Mouse (Mus musculus) neural tube, embryonic 11.5 days (tissue): ENCODE results near the gene Chst8. TPM values are rescaled to one million over a fixed set of nuclear protein-coding genes. Genes with fewer than 3 reads are reported as not detected.

ENCODE experiments used
- ATAC-seq: fragments of 200-750 bp; cut with Nextera tagmentation; 2 replicates; pipeline ENCODE4 v1.8.0; 2017; ENCODE audit warnings: moderate number of reproducible peaks, mild to moderate bottlenecking, moderate TSS enrichment, moderate library complexity; ENCODE audit not compliant: insufficient read depth, low FRiP score, low TSS enrichment
- DNase-seq: peaks from one replicate; pipeline ENCODE4 v3.0.0-alpha.2; 2015; ENCODE audit warnings: low spot score
- H3K27ac ChIP-seq: fragments of 300-500 bp; sonication (generic); 2 replicates; pipeline ENCODE4 v1.5.1; 2014; ENCODE audit warnings: low read depth, mild to moderate bottlenecking, low read length
- H3K27me3 ChIP-seq: fragments of 300-500 bp; sonication (generic); 2 replicates; pipeline ENCODE4 v1.6.1; 2014; ENCODE audit warnings: mild to moderate bottlenecking, low read length, mixed read lengths; ENCODE audit not compliant: control insufficient read depth, insufficient read depth
- H3K36me3 ChIP-seq: fragments of 300-500 bp; sonication (generic); 2 replicates; pipeline ENCODE4 v1.6.1; 2014; ENCODE audit warnings: mild to moderate bottlenecking, low read length, moderate library complexity, mixed read lengths; ENCODE audit not compliant: control insufficient read depth, insufficient read depth
- H3K4me1 ChIP-seq: fragments of 300-500 bp; sonication (generic); 2 replicates; pipeline ENCODE4 v1.6.1; 2014; ENCODE audit warnings: low read length, mixed read lengths; ENCODE audit not compliant: control insufficient read depth, insufficient read depth
- H3K4me2 ChIP-seq: fragments of 300-500 bp; sonication (generic); 2 replicates; pipeline ENCODE4 v1.6.1; 2014; ENCODE audit warnings: low read depth, mild to moderate bottlenecking, moderate library complexity
- H3K4me3 ChIP-seq: fragments of 300-500 bp; sonication (generic); 2 replicates; pipeline ENCODE4 v1.5.1; 2014; ENCODE audit warnings: low read depth, low read length
- H3K9ac ChIP-seq: fragments of 300-500 bp; sonication (generic); 2 replicates; pipeline ENCODE4 v1.6.1; 2014; ENCODE audit warnings: mild to moderate bottlenecking, low read length
- H3K9me3 ChIP-seq: fragments of 300-500 bp; sonication (generic); 2 replicates; pipeline ENCODE4 v1.6.1; 2016; ENCODE audit warnings: low read length; ENCODE audit not compliant: control insufficient read depth
- WGBS: fragments of 180-500 bp; shearing (Covaris S2); extraction: QIAGEN DNeasy Blood & Tissue Kit; methylation state at CpG from one replicate; pipeline ENCODE4 v1.1.7; 2014; 5-methylcytosine and 5-hydroxymethylcytosine counted together
- polyA plus RNA-seq: library from polyadenylated mRNA; unstranded; fragments of >200 nt; fragmentation: Nextera tagmentation; extraction: Ambion mirVana; gene quantifications from 2 replicates; pipeline ENCODE4 v1.2.1, GENCODE M21; 2014

The Chst8 gene
- polyA plus RNA-seq, 1 experiment from 2014 or later = 19.6 TPM

DNA sequence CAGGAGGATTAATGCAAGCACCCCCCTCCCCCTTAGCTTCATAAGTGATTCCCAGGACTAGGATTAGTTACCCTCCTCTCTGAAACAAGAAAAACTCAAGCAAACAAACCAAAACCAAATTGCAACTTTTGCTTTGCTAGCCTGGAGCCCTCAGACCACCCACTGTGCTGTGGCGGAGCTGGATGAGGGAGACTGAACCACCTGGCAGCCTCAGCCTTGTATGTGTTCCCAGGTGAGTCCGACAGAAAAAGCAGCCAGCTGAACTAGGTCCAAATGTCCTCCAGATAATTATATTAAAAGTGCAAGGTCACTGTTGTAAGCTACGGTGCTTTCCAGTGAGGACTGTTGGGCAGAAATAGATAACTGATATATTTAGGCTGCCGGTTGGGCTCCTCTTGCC lies 25.7 kb upstream of the Chst8 start:
- no peak overlapping the region for H3K4me3 ChIP-seq
- H3K36me3 ChIP-seq = no peaks in the 10 kb centered on the region
- H3K27me3 ChIP-seq = no peaks in the 10 kb centered on the region
- no peak overlapping the region for H3K4me2 ChIP-seq
- no peak overlapping the region for H3K27ac ChIP-seq
- no peaks in the 10 kb centered on the region for H3K4me1 ChIP-seq
- H3K9ac ChIP-seq = no peak overlapping the region
- ATAC-seq (no peak), DNase-seq (no peak)
- no peaks in the 10 kb centered on the region for H3K9me3 ChIP-seq
- 85% methylated on average over 4 of the region's 4 CpGs for WGBS

DNA sequence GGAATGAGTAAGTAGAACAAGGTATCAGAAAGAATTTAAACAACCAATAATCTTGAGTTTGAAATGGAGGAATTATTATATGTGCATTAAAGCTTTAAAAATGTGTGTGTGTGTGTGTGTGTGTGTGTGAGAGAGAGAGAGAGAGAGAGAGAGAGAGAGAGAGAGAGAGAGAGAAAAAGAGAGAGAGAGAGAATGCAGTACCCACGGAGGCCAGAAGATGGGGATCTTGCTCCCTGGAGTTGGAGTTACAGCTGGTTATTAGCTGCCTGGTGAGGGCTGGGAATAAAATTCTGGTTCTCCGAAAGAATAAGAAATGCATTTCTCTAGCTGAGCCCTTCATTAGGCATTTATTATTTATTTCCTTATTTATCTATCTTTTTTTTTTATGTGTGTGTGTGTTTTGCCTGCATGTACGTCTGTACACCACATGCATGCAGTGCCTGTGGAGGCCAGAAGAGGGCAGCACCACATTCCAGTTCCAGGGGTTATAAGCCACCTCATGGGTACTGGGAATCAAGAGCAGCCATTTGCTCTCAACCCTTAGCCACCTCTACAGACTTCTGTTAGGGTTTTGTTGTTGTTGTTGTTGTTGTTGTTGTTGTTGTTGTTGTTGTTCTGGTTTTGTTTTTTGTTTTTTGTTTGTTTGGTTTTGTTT lies 13.9 kb upstream of the Chst8 start:
- 44% methylated on average over 3 of the region's 3 CpGs for WGBS
- no peaks in the 10 kb centered on the region for H3K9me3 ChIP-seq
- no peaks in the 10 kb centered on the region for H3K36me3 ChIP-seq
- H3K27ac ChIP-seq = no peak overlapping the region
- no peak overlapping the region for H3K9ac ChIP-seq
- ATAC-seq = no peak
- no peak overlapping the region for H3K4me2 ChIP-seq
- no peak for DNase-seq
- no peaks in the 10 kb centered on the region for H3K27me3 ChIP-seq
- H3K4me1 ChIP-seq = no peaks in the 10 kb centered on the region
- no peak overlapping the region for H3K4me3 ChIP-seq

DNA sequence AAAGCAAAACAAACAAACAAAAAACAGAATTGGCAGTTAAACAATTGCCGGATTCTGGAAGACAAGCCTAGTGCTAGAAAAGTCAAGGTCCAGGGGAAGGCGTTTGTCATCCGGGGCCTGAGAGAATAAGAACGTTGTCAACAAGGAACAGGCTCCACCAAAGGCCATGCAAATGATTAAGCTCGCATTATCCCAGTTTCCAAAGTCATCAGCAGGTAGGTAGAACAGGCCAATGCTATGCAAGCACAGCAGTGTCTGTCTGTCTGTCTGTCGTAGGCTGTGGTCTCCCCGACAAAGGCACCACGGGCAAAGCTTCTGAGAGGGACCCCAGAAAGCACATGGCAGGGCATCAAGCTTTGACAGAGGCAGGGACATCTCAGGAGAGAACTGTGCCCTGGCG lies 9.1 kb upstream of the Chst8 start:
- H3K4me2 ChIP-seq = no peak overlapping the region
- H3K27ac ChIP-seq = no peak overlapping the region
- no peaks in the 10 kb centered on the region for H3K27me3 ChIP-seq
- H3K36me3 ChIP-seq = no peaks in the 10 kb centered on the region
- H3K4me3 ChIP-seq = no peak overlapping the region
- no peaks in the 10 kb centered on the region for H3K9me3 ChIP-seq
- H3K9ac ChIP-seq = no peak overlapping the region
- 0 out of 2 replicates have a peak, but pooled peaks cover 3% of the 10 kb centered on the region for H3K4me1 ChIP-seq
- DNase-seq (no peak), ATAC-seq (no peak)
- WGBS = 85% methylated on average over 9 of the region's 9 CpGs

DNA sequence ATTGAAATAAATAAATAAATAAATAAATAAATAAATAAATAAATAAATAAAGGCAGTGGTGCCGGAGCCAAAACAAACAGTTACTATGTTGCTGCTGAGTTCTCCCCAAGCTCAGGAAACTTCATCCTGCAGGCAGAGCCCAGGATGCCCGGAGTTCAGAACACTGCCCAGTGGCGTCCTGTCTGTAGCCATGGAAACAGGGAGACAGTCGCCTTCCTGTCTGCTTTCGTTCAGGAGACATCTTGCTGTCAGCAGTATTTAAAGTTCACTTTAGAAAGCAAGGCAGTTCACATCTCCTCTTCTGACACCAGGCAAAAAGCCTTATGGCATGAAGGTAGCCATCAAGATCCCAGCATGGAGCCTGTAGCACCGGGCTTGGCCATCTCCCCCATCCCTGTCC lies 8.0 kb upstream of the Chst8 start:
- no peak for DNase-seq
- WGBS = 35% methylated on average over 6 of the region's 6 CpGs
- H3K27ac ChIP-seq = no peak overlapping the region
- H3K4me2 ChIP-seq = no peak overlapping the region
- no peaks in the 10 kb centered on the region for H3K9me3 ChIP-seq
- no peak for ATAC-seq
- H3K27me3 ChIP-seq = no peaks in the 10 kb centered on the region
- no peak overlapping the region for H3K9ac ChIP-seq
- H3K4me3 ChIP-seq = no peak overlapping the region
- 0 out of 2 replicates have a peak, but pooled peaks cover 3% of the 10 kb centered on the region for H3K4me1 ChIP-seq
- no peaks in the 10 kb centered on the region for H3K36me3 ChIP-seq

DNA sequence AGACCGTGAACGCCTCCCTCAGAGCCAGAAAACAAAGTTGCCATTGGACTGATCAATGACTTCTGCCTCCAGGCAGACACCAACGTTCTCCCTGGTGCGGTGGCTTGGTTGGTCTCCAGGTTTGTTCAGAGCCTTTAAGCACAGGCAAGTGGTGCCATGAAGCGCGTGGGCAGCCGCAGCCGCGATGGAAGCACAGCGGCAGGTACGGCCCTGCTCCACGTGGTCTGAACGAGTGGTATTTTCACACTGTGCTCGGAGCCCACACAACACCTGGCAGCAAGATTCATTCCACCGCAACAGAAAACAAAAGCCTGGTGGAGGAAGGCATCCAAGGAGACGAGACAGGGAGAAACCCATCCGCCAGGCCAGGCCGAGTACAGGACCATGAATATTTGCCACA lies 7.3 kb upstream of the Chst8 start:
- Histone ChIP-seq H3K27ac (no peak overlapping the region), H3K4me2 (no peak overlapping the region), H3K4me1 (0 out of 2 replicates have a peak, but pooled peaks cover 3% of the 10 kb centered on the region), H3K4me3 (no peak overlapping the region), H3K36me3 (no peaks in the 10 kb centered on the region), H3K27me3 (no peaks in the 10 kb centered on the region), H3K9me3 (no peaks in the 10 kb centered on the region), H3K9ac (no peak overlapping the region)
- ATAC-seq = no peak
- 87% methylated on average over 18 of the region's 18 CpGs for WGBS
- no peak for DNase-seq

DNA sequence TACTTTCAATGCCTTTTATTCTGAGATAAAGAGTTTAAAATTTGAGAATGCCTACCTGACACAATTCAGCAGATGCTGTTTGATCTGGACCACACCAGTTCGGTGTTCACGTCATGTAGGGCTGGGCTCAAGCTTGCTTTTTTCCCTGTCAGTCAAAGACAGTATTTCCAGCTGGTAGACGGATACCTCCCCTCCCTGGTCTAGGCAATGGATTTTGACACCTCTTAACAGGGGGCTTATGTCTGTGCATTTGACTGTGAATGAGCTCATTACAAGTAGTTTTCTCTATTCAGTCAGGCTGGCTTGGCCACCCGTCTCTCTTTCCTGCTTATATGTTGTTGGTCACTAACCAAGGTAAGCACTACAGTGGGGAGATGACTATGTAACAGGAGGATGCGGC lies 6.1 kb upstream of the Chst8 start:
- Histone ChIP-seq H3K9ac (no peak overlapping the region), H3K27ac (no peak overlapping the region), H3K36me3 (no peaks in the 10 kb centered on the region), H3K4me3 (no peak overlapping the region), H3K4me1 (0 out of 2 replicates have a peak, but pooled peaks cover 3% of the 10 kb centered on the region), H3K9me3 (no peaks in the 10 kb centered on the region), H3K4me2 (no peak overlapping the region), H3K27me3 (no peaks in the 10 kb centered on the region)
- DNase-seq (no peak), ATAC-seq (no peak)
- 80% methylated on average over 5 of the region's 5 CpGs for WGBS

DNA sequence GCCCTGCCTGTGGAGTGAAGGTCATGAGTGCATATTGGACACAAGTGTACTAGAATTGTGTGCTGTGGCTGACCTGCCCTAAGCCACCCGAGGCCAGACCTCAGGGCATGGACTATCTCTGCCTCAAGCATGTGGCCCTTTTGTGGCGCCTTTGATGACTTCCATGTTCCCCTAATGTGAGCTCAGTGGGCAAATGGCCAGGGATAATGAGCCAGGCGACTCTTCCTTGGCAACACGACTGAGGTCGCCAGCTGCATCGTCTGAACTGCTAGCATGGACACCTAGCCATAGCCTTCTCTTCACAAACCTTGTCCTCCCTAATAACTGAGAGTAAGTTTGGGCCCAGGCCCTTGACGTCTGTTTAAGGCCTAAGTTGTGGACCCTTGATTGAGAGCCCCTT lies 4.5 kb upstream of the Chst8 start:
- Histone ChIP-seq H3K27me3 (peaks cover 5% of the 10 kb centered on the region), H3K4me1 (0 out of 2 replicates have a peak, but pooled peaks cover 3% of the 10 kb centered on the region), H3K4me2 (no peak overlapping the region), H3K9me3 (no peaks in the 10 kb centered on the region), H3K27ac (no peak overlapping the region), H3K36me3 (no peaks in the 10 kb centered on the region), H3K4me3 (no peak overlapping the region), H3K9ac (no peak overlapping the region)
- 74% methylated on average over 7 of the region's 7 CpGs for WGBS
- no peak for ATAC-seq
- DNase-seq = no peak

DNA sequence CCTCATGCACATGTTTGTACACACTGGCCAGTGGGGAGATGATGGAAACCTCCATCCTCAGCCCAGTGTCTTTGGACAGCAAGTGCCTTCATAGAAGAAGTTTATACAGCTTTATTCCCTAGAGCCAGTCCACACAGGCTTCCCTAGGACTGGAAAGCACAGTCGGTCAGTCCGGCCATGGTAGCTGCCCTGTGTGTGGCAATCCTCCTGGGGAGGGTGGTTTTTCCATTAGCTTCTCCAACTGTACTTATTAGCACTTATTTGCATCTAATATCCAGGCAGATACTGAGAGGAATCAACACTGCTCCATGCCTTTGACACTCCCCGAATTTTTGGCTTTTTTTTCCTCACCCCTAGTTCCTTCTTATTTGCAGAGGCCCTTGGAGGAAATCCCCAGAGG lies 2.3 kb upstream of the Chst8 start:
- Histone ChIP-seq H3K9ac (no peak overlapping the region), H3K36me3 (no peaks in the 10 kb centered on the region), H3K27me3 (peaks cover 22% of the 10 kb centered on the region), H3K4me2 (no peak overlapping the region), H3K9me3 (no peaks in the 10 kb centered on the region; the same call in 1 of the 2 replicates), H3K4me1 (no peaks in the 10 kb centered on the region), H3K4me3 (no peak overlapping the region), H3K27ac (no peak overlapping the region)
- WGBS = 86% methylated on average over 3 of the region's 3 CpGs
- ATAC-seq (no peak), DNase-seq (no peak)
